Mouse (Mus musculus) ES-E14 (cell line): ENCODE data around the gene Gprc5a.

ENCODE experiments used
- CHD2 ChIP-seq: IDR thresholded peaks from 2 replicates; pipeline ENCODE4 v1.6.1; 2014; ENCODE audit warnings: mild to moderate bottlenecking, low read depth, low read length, inconsistent platforms
- MAFK ChIP-seq: IDR thresholded peaks from 2 replicates; pipeline ENCODE4 v1.6.1; 2014; ENCODE audit warnings: mild to moderate bottlenecking, low read depth, low read length, inconsistent platforms; ENCODE audit not compliant: insufficient read depth
- ZC3H11A ChIP-seq: IDR thresholded peaks from 2 replicates; pipeline ENCODE4 v1.6.1; 2012; ENCODE audit warnings: low read depth, mild to moderate bottlenecking, inconsistent platforms, low read length, borderline replicate concordance
- ZNF384 ChIP-seq: IDR thresholded peaks from 2 replicates; pipeline ENCODE4 v1.6.1; 2012; ENCODE audit warnings: low read depth, low read length, inconsistent platforms

DNA sequence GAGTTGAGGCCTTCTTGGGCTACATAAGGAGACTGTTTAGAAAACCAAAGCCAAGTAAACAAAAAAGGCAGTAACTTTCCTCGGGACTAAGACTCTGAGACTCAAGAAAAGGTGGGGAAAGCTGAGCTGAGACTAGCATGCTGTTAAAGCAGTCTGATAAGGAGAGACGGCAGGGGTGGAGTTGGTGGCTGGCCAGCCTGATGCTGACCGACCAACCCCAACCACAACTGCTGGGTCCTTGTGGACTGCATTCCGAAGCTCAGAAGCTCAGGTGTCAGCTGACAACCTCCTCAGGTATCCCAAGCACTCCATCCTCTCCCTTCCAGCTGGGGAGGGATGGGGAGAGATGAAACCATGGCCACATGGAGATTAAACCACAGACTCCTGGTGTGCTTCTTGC lies 9.6 kb upstream of the Gprc5a start:
- TF ChIP-seq MAFK (no peak), ZC3H11A (no peak), ZNF384 (no peak), CHD2 (no peak)
